Mouse (Mus musculus) lung, embryonic 16.5 days (tissue): ENCODE data around the gene Exoc3l4. TPM values are rescaled to one million over a fixed set of nuclear protein-coding genes. Genes with fewer than 3 reads are reported as not detected.
A peak's percentile ranks its signal among the peaks of the same experiment; 100 is the strongest.

Experiments used
- ATAC-seq: fragments of 200-750 bp; cut with Nextera tagmentation; 2 replicates; pipeline ENCODE4 v1.8.0; 2017; ENCODE audit warnings: low read depth, mild to moderate bottlenecking, moderate library complexity
- H3K27ac ChIP-seq: fragments of 300-500 bp; sonication (generic); 2 replicates; pipeline ENCODE4 v1.5.1; 2014; ENCODE audit warnings: mild to moderate bottlenecking, control low read depth, low read length
- H3K27me3 ChIP-seq: fragments of 300-500 bp; sonication (generic); 2 replicates; pipeline ENCODE4 v1.6.1; 2014; ENCODE audit warnings: low read depth, low read length, mixed read lengths; ENCODE audit not compliant: control insufficient read depth, insufficient read depth
- H3K36me3 ChIP-seq: fragments of 300-500 bp; sonication (generic); 2 replicates; pipeline ENCODE4 v1.6.1; 2014; ENCODE audit warnings: low read length; ENCODE audit not compliant: control insufficient read depth, insufficient read depth
- H3K4me1 ChIP-seq: fragments of 300-500 bp; sonication (generic); replicated peaks from 2 replicates; pipeline ENCODE4 v1.6.1; 2014; ENCODE audit warnings: low read length, mixed read lengths; ENCODE audit not compliant: control insufficient read depth, insufficient read depth
- H3K4me2 ChIP-seq: fragments of 300-500 bp; sonication (generic); 2 replicates; pipeline ENCODE4 v1.6.1; 2014; ENCODE audit warnings: low read depth, low read length, control low read depth
- H3K4me3 ChIP-seq: fragments of 300-500 bp; sonication (generic); 2 replicates; pipeline ENCODE4 v1.5.1; 2014; ENCODE audit warnings: mild to moderate bottlenecking, low read length, control low read depth
- H3K9ac ChIP-seq: fragments of 300-500 bp; sonication (generic); 2 replicates; pipeline ENCODE4 v1.6.1; 2014; ENCODE audit warnings: low read length, control low read depth
- H3K9me3 ChIP-seq: fragments of 300-500 bp; sonication (generic); 2 replicates; pipeline ENCODE4 v1.6.1; 2016; ENCODE audit warnings: low read length; ENCODE audit not compliant: control insufficient read depth
- WGBS: fragments of 180-500 bp; shearing (Covaris S2); extraction: QIAGEN DNeasy Blood & Tissue Kit; methylation state at CpG from one replicate; pipeline ENCODE4 v1.1.7; 2014; 5-methylcytosine and 5-hydroxymethylcytosine counted together
- polyA plus RNA-seq: library from polyadenylated mRNA; unstranded; fragments of >200 nt; fragmentation: Nextera tagmentation; extraction: Ambion mirVana; gene quantifications from 2 replicates; pipeline ENCODE4 v1.2.1, GENCODE M21; 2015

Exoc3l4 gene
- polyA plus RNA-seq, 1 experiment from 2014 or later: 13.0 TPM

GRCm38 (mm10) chr12:111422852-111423251 is 6.0 kb downstream of the Exoc3l4 start:
- peaks cover 45% of the 10 kb centered on the region for H3K27me3 ChIP-seq
- H3K36me3 ChIP-seq: 0 out of 2 replicates have a peak, but pooled peaks cover 2% of the 10 kb centered on the region
- no peak overlapping the region for H3K4me3 ChIP-seq
- no peak overlapping the region for H3K4me2 ChIP-seq
- no peak overlapping the region for H3K9ac ChIP-seq
- 70% methylated on average over 5 of the region's 5 CpGs for WGBS
- H3K4me1 ChIP-seq: peaks cover 26% of the 10 kb centered on the region
- no peak overlapping the region for H3K27ac ChIP-seq
- no peaks in the 10 kb centered on the region for H3K9me3 ChIP-seq
- no peak for ATAC-seq

GRCm38 (mm10) chr12:111423570-111424129 is 6.8 kb downstream of the Exoc3l4 start:
- ATAC-seq: no peak

GRCm38 (mm10) chr12:111424547-111424946 is 7.7 kb downstream of the Exoc3l4 start:
- Histone ChIP-seq H3K27ac (no peak overlapping the region), H3K9me3 (no peaks in the 10 kb centered on the region), H3K27me3 (peaks cover 58% of the 10 kb centered on the region), H3K9ac (no peak overlapping the region), H3K4me2 (no peak overlapping the region), H3K4me1 (peaks cover 29% of the 10 kb centered on the region), H3K36me3 (0 out of 2 replicates have a peak, but pooled peaks cover 2% of the 10 kb centered on the region), H3K4me3 (no peak overlapping the region)
- 27% methylated on average over 9 of the region's 9 CpGs for whole genome bisulfite sequencing
- ATAC-seq: no peak

More at GRCm38 (mm10) chr12:111423570-111424129, 6.8 kb downstream of the Exoc3l4 start:
- Histone ChIP-seq H3K36me3 (0 out of 2 replicates have a peak, but pooled peaks cover 2% of the 10 kb centered on the region), H3K27ac (no peak overlapping the region), H3K27me3 (peaks cover 53% of the 10 kb centered on the region), H3K9ac (no peak overlapping the region), H3K4me1 (peaks cover 25% of the 10 kb centered on the region), H3K4me2 (peak overlapping the region; percentile 24; the same call in 1 of the 2 replicates), H3K4me3 (peak overlapping the region; percentile 12), H3K9me3 (no peaks in the 10 kb centered on the region)
- WGBS: 17% methylated on average over 43 of the region's 43 CpGs

- Histone ChIP-seq H3K4me3 (no peak overlapping the region), H3K9ac (no peak overlapping the region), H3K27ac (no peak overlapping the region), H3K9me3 (no peaks in the 10 kb centered on the region), H3K4me1 (peaks cover 36% of the 10 kb centered on the region), H3K27me3 (peaks cover 63% of the 10 kb centered on the region), H3K36me3 (0 out of 2 replicates have a peak, but pooled peaks cover 2% of the 10 kb centered on the region), H3K4me2 (no peak overlapping the region)
- peak; percentile 30; the same call in 1 of the 2 replicates for ATAC-seq
- WGBS: 6% methylated on average over 15 of the region's 15 CpGs
These were observed 8.4 kb downstream of the Exoc3l4 start for GRCm38 (mm10) chr12:111425258-111425657.

GRCm38 (mm10) chr12:111425789-111426460 is 9.1 kb downstream of the Exoc3l4 start:
- WGBS: 17% methylated on average over 29 of the region's 29 CpGs
- 0 out of 2 replicates have a peak, but pooled peaks cover 2% of the 10 kb centered on the region for H3K36me3 ChIP-seq
- peaks cover 70% of the 10 kb centered on the region for H3K27me3 ChIP-seq
- peak; percentile 51; the same call in 1 of the 2 replicates for ATAC-seq
- H3K27ac ChIP-seq: no peak overlapping the region
- H3K9me3 ChIP-seq: no peaks in the 10 kb centered on the region
- peaks cover 36% of the 10 kb centered on the region for H3K4me1 ChIP-seq
- H3K9ac ChIP-seq: no peak overlapping the region
- no peak overlapping the region for H3K4me2 ChIP-seq
- H3K4me3 ChIP-seq: no peak overlapping the region

GRCm38 (mm10) chr12:111427438-111428113 is 10.8 kb downstream of the Exoc3l4 start:
- no peak overlapping the region for H3K4me2 ChIP-seq
- peaks cover 31% of the 10 kb centered on the region for H3K4me1 ChIP-seq
- WGBS: 55% methylated on average over 12 of the region's 12 CpGs
- H3K27ac ChIP-seq: no peak overlapping the region
- no peaks in the 10 kb centered on the region for H3K36me3 ChIP-seq
- peaks cover 64% of the 10 kb centered on the region for H3K27me3 ChIP-seq
- no peak overlapping the region for H3K4me3 ChIP-seq
- no peak overlapping the region for H3K9ac ChIP-seq
- ATAC-seq: no peak
- H3K9me3 ChIP-seq: no peaks in the 10 kb centered on the region

GRCm38 (mm10) chr12:111428364-111428763 is 11.5 kb downstream of the Exoc3l4 start:
- Histone ChIP-seq H3K27ac (no peak overlapping the region), H3K4me3 (no peak overlapping the region), H3K9me3 (no peaks in the 10 kb centered on the region), H3K36me3 (no peaks in the 10 kb centered on the region), H3K4me2 (no peak overlapping the region), H3K9ac (no peak overlapping the region), H3K4me1 (peaks cover 31% of the 10 kb centered on the region), H3K27me3 (peaks cover 56% of the 10 kb centered on the region)
- no peak for ATAC-seq
- 34% methylated on average over 8 of the region's 8 CpGs for WGBS

GRCm38 (mm10) chr12:111428961-111429911 is 12.4 kb downstream of the Exoc3l4 start:
- peak overlapping the region; percentile 40 for H3K4me3 ChIP-seq
- H3K4me1 ChIP-seq: peaks cover 30% of the 10 kb centered on the region
- no peaks in the 10 kb centered on the region for H3K9me3 ChIP-seq
- H3K36me3 ChIP-seq: no peaks in the 10 kb centered on the region
- peaks cover 48% of the 10 kb centered on the region for H3K27me3 ChIP-seq
- H3K4me2 ChIP-seq: peak overlapping the region; percentile 73
- H3K27ac ChIP-seq: 0 out of 2 replicates have a peak overlapping the region, but pooled peaks have one; percentile 2
- no peak for ATAC-seq
- 1% methylated on average over 40 of the region's 40 CpGs for WGBS
- peak overlapping the region; percentile 57 for H3K9ac ChIP-seq
